Mouse (Mus musculus) heart, adult 2 months (tissue): ENCODE measurements around the gene Arid5a. TPM values are rescaled to one million over a fixed set of nuclear protein-coding genes. Genes with fewer than 3 reads are reported as not detected.
A peak's percentile ranks its signal among the peaks of the same experiment; 100 is the strongest.

Experiments
- DNase-seq, 2 experiments: peaks; one replicate each; pipeline ENCODE4 v3.0.0; 2021
- H3K27ac ChIP-seq: fragments of 200-600 bp; 2 replicates; pipeline ENCODE4 v1.8.1; 2022
- H3K27me3 ChIP-seq: fragments of 200-500 bp; 2 replicates; pipeline ENCODE4 v1.6.1; 2012; ENCODE audit warnings: mild to moderate bottlenecking, low read length, inconsistent platforms, mixed read lengths; ENCODE audit not compliant: control insufficient read depth, insufficient read depth
- H3K36me3 ChIP-seq: fragments of 200-500 bp; 2 replicates; pipeline ENCODE4 v1.6.1; 2012; ENCODE audit warnings: low read length, inconsistent platforms; ENCODE audit not compliant: control insufficient read depth, insufficient read depth
- H3K4me1 ChIP-seq: fragments of 200-500 bp; 2 replicates; pipeline ENCODE4 v1.6.1; 2011; ENCODE audit warnings: low read length; ENCODE audit not compliant: control insufficient read depth, insufficient read depth
- H3K4me3 ChIP-seq: fragments of 200-600 bp; 2 replicates; pipeline ENCODE4 v1.8.1; 2022
- H3K79me2 ChIP-seq: fragments of 200-500 bp; replicated peaks from 2 replicates; pipeline ENCODE4 v1.6.1; 2012; ENCODE audit warnings: mild to moderate bottlenecking, inconsistent platforms, low read length, moderate library complexity, mixed read lengths; ENCODE audit not compliant: control insufficient read depth, insufficient read depth
- H3K9ac ChIP-seq: fragments of 200-500 bp; 2 replicates; pipeline ENCODE4 v1.6.1; 2012; ENCODE audit warnings: low read depth, mild to moderate bottlenecking, control low read depth, inconsistent platforms, low read length, mixed read lengths
- CTCF ChIP-seq: fragments of 200-600 bp; IDR thresholded peaks from 2 replicates; pipeline ENCODE4 v1.8.1; 2022; ENCODE audit warnings: antibody characterized with exemption, mild to moderate bottlenecking, moderate library complexity
- EP300 ChIP-seq: fragments of 200-500 bp; IDR thresholded peaks from 2 replicates; pipeline ENCODE4 v1.6.1; 2011; ENCODE audit warnings: low read depth, low read length, control low read depth; ENCODE audit not compliant: insufficient read depth
- POLR2A ChIP-seq: fragments of 200-500 bp; IDR thresholded peaks from 2 replicates; pipeline ENCODE4 v1.6.1; 2011; ENCODE audit warnings: mild to moderate bottlenecking, low read depth, low read length, control low read depth; ENCODE audit not compliant: insufficient read depth
- WGBS: fragments of 180-500 bp; shearing (Covaris S2); methylation state at CpG from one replicate; pipeline ENCODE4 v1.1.7; 2018; 5-methylcytosine and 5-hydroxymethylcytosine counted together
- intact Hi-C: fragments of 180-260 bp; cut with DNase I; formaldehyde crosslinking; loops from one replicate; pipeline ENCODE4 v1.15.1; 2025
- polyA plus RNA-seq: library from polyadenylated mRNA; depleted of rRNA; stranded (reverse); fragments of >200 nt; gene quantifications from 2 replicates; pipeline ENCODE4 v1.2.3, GENCODE M21; 2012
- total RNA-seq, 2 experiments: library from RNA; stranded (reverse); gene quantifications; 2 replicates each; pipeline ENCODE4 v1.2.3; 2021

Gene Arid5a
- total and polyA plus RNA-seq, 3 experiments, result 4.9 to 12.4 (median 10.2) TPM

DNA sequence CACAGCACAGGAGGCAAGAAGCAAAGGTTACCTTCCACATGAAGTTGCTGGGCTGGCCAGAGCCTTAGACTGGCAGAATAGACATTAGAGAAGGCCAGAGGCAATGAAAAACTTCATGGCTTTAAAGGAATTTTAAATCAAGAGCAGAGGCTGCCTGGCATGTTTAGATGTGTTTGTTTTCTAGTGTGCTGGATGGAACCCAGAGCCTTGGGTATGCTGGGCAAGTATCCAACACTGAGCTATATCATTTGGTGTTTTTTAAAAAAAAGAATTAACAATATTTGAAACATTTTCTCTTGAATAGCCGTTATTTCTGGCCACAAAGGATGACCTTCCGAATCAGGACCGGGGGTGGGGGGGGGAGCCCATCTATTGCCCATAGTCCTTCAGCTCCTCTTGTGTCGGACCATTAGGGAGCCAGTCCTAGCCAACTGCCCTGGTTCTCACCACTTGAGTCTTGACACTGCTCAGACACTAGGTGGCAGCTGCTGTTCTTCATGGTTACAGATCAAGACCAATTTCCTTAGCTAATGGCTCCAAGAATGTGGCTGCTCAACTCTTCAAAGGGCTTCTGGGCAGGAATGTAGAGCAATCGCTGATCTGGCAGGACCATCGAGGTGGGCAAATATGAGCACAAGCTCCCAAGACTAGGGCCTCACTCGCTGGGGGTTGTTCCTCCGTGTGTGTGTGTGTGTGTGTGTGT, 16.4 kb downstream of the Arid5a start:
- 30% methylated on average over 8 of the region's 8 CpGs for WGBS
- no peaks in the 10 kb centered on the region for H3K4me1 ChIP-seq
- peak in 1 of 2 experiments; percentile 52 for DNase-seq
- TF ChIP-seq CTCF (peak; percentile 76), POLR2A (no peak), EP300 (peak; percentile 49; the same call in 1 of the 2 replicates)
- intact Hi-C loops, result loop anchor here (2.0 kb wide), 2 partner anchors 169 to 177 kb away; no protein-coding TSS in a partner anchor
- H3K4me3 ChIP-seq, result no peak overlapping the region
- H3K9ac ChIP-seq, result no peak overlapping the region
- no peak overlapping the region for H3K27ac ChIP-seq
- no peaks in the 10 kb centered on the region for H3K27me3 ChIP-seq
- H3K36me3 ChIP-seq, result no peaks in the 10 kb centered on the region
- H3K79me2 ChIP-seq, result no peaks in the 10 kb centered on the region

DNA sequence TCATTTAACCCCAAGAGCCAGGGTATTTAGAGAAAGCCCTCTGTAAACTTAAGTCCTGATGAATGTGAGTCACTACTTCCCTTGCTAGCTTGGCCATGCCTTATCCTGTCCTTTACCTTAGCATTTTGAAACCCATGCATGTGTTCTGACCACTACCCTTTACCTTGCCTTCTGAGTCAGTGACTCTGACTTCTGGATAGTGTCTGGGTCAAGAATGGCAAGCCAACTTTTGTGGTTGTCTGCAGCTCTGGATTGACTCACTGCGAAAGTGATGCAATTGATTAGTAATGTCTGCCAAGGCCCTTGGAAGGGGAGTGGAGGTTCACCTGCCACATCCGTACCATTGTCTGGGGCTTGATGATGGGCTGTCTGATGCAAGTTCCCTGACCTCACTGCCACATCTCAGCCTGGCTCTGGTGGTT, 18.4 kb downstream of the Arid5a start:
- H3K36me3 ChIP-seq, result no peaks in the 10 kb centered on the region
- H3K4me1 ChIP-seq, result peaks cover 1% of the 10 kb centered on the region; the same call in 1 of the 2 replicates
- H3K79me2 ChIP-seq, result no peaks in the 10 kb centered on the region
- DNase-seq, result no peak
- intact Hi-C loops, result loop anchor here (2.0 kb wide), 2 partner anchors 167 to 175 kb away; no protein-coding TSS in a partner anchor
- TF ChIP-seq EP300 (no peak), CTCF (no peak), POLR2A (no peak)
- 83% methylated on average over 2 of the region's 2 CpGs for WGBS
- H3K27ac ChIP-seq, result no peak overlapping the region
- no peaks in the 10 kb centered on the region for H3K27me3 ChIP-seq
- H3K4me3 ChIP-seq, result no peak overlapping the region
- H3K9ac ChIP-seq, result no peak overlapping the region

DNA sequence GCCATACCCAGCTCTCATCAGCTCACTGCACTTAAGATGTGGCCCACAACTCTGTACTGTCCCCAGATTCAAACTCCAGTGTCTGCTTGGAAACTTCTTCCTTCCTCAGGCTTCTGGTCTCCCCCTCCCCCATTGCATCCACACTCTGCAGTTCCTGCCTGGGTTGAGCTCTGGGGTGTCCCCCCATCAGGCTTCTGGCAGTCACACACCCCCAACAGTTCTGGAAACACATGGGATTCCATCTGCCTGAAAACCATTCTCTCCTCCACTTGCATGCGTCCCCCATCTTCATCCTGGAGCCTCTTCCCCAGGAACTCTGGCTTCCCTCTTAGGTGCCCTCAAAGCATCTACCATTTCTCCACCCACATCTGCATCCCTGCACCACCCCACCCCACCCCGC, 19.3 kb downstream of the Arid5a start:
- intact Hi-C loops, result no loop called here
- Histone ChIP-seq H3K9ac (no peak overlapping the region), H3K27me3 (no peaks in the 10 kb centered on the region), H3K36me3 (no peaks in the 10 kb centered on the region), H3K79me2 (no peaks in the 10 kb centered on the region), H3K27ac (no peak overlapping the region), H3K4me3 (no peak overlapping the region), H3K4me1 (peaks cover 1% of the 10 kb centered on the region; the same call in 1 of the 2 replicates)
- WGBS, result 92% methylated on average over 2 of the region's 2 CpGs
- TF ChIP-seq EP300 (no peak), CTCF (no peak), POLR2A (no peak)
- DNase-seq, result no peak

DNA sequence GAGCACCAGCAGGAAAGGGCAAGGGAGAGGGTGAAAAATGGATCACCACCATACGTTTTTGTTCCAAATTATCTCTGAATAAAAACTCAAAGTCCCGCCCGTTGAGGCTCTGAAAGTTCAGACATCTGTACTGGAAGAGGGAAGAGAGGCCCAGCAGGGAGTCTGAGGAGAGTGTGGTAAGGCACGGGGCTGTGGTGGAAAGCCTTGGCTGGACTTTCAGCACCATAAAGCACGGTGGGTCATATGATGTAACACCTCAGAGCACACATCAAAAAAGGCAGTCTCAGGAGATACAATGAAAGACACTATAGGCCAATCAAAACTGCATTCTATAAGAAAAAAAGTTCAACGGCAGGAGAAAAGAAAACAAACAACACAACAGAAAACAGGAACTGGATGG, 24.2 kb downstream of the Arid5a start:
- H3K36me3 ChIP-seq, result no peaks in the 10 kb centered on the region
- 70% methylated on average over 6 of the region's 6 CpGs for WGBS

DNA sequence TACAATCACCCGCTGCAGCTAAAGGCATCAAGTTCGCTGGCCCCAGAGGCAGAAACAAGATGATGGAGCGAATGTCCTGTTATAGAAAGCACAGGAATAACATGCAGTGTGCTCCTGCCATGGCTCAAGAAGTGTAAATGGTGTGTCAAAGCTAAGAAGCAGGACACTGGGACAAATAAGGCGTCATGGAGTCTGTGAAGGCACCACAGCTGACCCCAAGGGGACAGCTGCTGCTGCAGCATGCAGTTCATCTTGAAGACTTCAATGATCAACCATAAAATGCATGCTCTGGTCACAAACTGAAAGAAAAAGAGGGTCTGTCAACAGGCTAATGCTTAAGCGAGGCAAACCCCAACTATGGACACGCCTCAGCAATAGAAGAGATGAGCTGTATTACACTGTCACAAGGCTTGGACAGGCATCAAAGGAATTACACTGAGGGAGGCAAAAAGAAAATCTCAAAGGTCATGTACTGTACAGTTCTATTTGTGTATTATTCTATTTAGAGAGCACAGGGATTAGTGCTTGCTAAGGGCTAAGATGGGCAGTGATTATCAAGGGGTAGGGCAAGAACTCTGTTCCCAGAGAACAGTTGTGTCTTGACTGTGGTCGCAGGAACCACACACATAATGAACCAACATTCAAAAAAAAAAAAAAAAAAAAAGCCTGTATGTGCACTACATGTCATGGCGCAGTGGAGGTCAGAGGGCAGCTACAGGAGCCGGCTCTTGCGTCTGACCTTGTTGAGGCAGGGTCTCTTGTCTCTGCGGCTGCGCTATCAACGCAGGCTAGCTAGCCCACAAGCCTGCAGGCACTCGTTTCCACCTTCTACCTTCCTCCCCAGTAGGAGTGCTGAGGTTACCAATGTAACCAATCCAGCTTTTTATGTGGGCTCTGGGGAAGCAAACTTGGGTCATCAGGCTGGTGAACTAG, 25.7 kb downstream of the Arid5a start:
- H3K27ac ChIP-seq, result no peak overlapping the region
- 71% methylated on average over 14 of the region's 14 CpGs for WGBS
- DNase-seq, result no peak
- TF ChIP-seq EP300, result no peak
- no peak for TF ChIP-seq CTCF
- no peak for TF ChIP-seq POLR2A
- intact Hi-C loops, result no loop called here
- H3K9ac ChIP-seq, result no peak overlapping the region
- no peak overlapping the region for H3K4me3 ChIP-seq
- no peaks in the 10 kb centered on the region for H3K79me2 ChIP-seq
- H3K4me1 ChIP-seq, result peaks cover 1% of the 10 kb centered on the region; the same call in 1 of the 2 replicates
- no peaks in the 10 kb centered on the region for H3K27me3 ChIP-seq
- no peaks in the 10 kb centered on the region for H3K36me3 ChIP-seq

More for the DNA sequence above, 24.2 kb downstream of the Arid5a start:
- Histone ChIP-seq H3K4me1 (peaks cover 1% of the 10 kb centered on the region; the same call in 1 of the 2 replicates), H3K79me2 (no peaks in the 10 kb centered on the region), H3K4me3 (no peak overlapping the region), H3K27me3 (no peaks in the 10 kb centered on the region), H3K27ac (no peak overlapping the region), H3K9ac (no peak overlapping the region)
- no peak for TF ChIP-seq EP300
- TF ChIP-seq POLR2A, result no peak
- no peak for TF ChIP-seq CTCF
- no peak for DNase-seq
- intact Hi-C loops, result no loop called here

DNA sequence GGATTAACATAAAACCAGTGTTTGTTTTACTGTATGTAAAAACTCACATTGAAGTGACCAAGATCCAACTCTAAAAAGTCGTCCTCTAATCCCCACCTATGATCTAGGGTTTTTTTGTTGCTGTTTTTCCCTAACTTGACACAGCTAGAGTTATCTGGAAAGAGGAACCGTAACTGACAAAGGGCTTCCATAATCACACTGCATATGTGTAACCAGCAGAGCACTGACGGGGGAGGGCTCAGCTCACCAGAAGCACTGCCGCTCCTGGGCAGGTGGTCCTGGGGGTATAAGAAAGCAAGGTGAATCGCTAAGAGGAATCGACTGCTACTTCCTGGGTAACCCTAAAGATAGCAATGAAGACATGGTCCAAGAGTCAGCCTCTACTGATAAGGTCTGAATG, 35.0 kb downstream of the Arid5a start:
- no peaks in the 10 kb centered on the region for H3K79me2 ChIP-seq
- H3K4me1 ChIP-seq, result no peaks in the 10 kb centered on the region
- no peak overlapping the region for H3K4me3 ChIP-seq
- H3K9ac ChIP-seq, result no peak overlapping the region
- H3K36me3 ChIP-seq, result no peaks in the 10 kb centered on the region; the same call in 1 of the 2 replicates
- WGBS, result 82% methylated on average over 6 of the region's 6 CpGs
- H3K27ac ChIP-seq, result no peak overlapping the region
- no peak for TF ChIP-seq POLR2A
- no peak for TF ChIP-seq CTCF
- TF ChIP-seq EP300, result no peak
- DNase-seq, result no peak
- intact Hi-C loops, result no loop called here
- H3K27me3 ChIP-seq, result no peaks in the 10 kb centered on the region
